Mouse (Mus musculus): Measurements from ENCODE around the gene Dynlt1f. TPM values are rescaled to one million over a fixed set of nuclear protein-coding genes. Genes with fewer than 3 reads are reported as not detected.
"Not testable (repeated sequence)": the region's sequence is repeated elsewhere in the genome, so short reads cannot be mapped to it uniquely, and the experiment has no call there.

The Dynlt1f gene
- 10 to 100 TPM; 16.2 to 20.1 TPM for total RNA-seq (2021)
- long read RNA-seq, partial matches to known transcripts, result 0 of 4 reads
- long read RNA-seq, other reads (novel, unspliced or antisense), result 2 of 4 reads

DNA sequence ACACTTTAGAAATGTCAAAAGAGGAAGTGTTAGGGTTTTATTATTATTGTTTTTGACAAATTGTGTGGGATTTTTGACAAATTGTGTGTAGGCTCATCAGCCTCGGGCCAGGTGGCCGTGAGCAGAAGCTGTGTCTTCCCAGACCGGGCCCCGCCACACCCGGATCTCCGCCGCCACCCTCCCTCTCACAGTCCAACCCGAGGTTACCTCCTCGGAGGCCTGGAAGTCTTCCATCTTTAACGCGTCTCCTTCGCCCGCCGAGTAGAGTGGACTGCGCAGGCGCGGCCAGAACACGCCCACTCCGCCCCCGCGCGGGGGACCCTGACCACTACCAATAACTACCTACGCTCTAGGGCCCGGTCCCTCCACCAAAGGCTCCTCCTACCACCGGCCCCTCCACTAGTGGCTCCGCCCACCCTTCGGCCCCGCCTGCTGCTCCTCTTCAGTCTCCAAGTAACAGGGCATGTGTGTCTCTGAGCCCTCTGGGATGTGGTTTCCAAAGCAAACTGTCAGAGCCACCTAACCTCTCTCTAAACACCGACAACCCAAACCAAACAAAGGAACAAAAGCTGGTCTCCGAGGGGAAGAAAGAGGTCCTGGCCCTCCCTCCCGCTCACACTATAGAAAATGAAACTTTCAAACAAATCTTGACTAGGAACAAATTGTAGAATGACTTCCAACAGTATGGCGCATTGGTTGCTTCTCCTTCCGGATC lies at the start of gene Dynlt1f:
Dynlt1f (minus strand) TSS at position 334 of the 715 bp plus-strand sequence.
- DNase-seq (ENCODE audit: low spot score in 2 of 2), result peak in 1 of 2 experiments; percentile 61

DNA sequence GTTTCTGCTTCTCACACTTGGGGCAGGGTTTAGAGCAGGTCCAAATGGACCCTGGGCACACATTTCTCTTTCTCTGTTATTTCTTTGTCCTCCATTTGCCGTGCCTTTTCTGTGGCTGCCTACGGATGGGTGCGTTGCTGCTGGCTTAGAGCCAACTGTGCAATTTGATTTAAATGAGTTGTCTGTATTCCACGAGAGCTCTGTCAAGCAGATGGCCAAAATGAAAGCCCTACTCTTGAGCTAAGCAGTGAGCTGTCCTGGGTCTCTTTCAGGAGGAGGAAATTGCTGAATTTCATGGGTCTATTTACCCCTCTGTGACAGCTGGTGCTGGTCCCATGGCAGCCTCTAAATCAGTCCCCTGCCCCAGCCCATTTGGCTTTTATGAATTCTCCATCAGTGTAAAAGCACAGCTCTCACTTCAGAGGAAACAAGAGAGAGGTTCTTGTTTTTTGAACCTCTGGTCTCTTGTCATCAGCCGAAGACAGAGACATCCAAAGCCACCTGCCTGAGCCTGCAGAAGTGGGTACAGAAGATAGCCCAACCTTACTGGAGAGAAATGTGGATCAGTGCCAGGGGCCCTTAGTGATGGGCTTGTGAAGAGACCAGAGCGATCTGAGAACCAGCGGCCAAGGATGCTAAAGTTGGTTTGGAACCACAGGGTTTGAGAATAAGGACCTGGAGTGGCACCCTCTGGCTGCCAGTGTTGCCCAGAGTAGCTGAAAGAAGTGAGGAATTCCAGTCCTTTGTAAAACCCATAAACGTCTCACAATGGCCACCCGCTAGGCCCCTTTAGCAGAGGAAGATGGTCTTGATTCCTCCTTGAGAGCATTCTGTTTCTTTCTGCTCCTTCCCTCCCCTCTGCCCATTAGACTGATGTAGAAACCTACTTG lies 47.9 kb upstream of the Dynlt1f start:
- not testable (repeated sequence) for DNase-seq (ENCODE audit: low spot score in 2 of 2)

DNA sequence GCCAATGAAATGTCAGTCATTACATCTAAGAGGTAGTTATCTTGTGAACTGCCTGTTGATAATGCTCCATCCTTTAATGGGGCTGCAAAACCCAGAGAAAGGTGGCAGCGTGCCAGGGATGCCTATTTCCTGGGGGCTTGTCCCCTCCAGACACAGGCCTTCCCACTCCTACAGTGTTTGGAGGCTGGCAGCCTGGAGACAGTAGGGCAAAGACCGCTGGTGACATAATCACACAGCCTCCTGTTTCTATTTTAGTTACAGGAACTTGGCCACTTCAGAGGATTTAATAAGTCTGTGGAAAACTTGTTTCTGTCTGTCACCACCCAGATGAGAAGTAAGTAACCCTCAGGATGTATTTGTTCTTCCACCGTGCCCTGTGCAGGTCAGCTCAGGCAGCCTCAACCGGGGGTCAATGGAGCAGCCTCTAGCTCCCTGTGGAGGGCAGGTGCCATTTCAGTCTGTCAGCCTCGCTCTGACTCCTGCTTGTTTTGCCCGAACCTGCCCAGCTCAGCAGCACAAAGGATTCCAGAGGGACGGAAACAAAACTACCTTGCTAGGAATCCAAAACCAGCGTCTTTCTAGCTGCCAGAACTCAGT lies 47.0 kb upstream of the Dynlt1f start:
- not testable (repeated sequence) for DNase-seq (ENCODE audit: low spot score in 2 of 2)

DNA sequence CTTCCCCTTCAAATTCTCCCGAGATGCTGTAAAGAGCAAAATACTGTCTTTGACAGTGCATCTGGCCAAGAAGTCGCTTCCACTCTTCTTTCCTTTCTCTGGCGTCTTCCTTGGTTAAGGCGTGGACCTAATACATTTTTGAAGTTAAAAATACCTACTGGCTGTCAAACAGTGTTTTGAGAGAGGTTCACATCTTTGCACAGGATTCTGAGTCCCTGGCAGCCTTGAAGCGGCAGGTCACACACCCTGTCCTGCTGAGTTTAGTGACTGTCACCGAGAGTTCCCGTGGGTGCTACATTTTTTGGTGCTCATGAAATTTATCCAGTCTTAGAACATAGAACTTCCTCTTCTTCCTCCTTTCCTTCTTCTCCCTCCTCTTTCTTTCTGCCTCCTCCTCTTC lies 44.4 kb upstream of the Dynlt1f start:
- not testable (repeated sequence) for DNase-seq (ENCODE audit: low spot score in 2 of 2)

DNA sequence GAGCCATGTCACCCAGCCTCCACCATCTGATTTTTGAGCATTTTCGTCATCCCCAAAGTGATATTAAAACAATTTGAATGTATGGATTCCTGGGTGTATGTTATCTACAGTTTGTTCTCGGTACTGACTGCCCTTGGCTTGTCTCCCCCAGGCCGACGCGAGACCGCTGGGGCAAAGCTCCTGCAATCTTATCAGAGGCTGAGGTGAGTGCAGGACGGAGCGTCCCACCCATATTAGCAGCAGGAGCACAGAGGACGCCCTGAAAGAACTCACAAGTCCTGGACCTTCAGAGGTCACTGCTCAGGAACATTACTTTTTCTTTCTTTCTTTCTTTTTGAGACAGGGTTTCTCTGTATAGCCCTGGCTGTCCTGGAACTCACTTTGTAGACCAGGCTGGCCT lies 43.8 kb upstream of the Dynlt1f start:
- not testable (repeated sequence) for DNase-seq (ENCODE audit: low spot score in 2 of 2)

DNA sequence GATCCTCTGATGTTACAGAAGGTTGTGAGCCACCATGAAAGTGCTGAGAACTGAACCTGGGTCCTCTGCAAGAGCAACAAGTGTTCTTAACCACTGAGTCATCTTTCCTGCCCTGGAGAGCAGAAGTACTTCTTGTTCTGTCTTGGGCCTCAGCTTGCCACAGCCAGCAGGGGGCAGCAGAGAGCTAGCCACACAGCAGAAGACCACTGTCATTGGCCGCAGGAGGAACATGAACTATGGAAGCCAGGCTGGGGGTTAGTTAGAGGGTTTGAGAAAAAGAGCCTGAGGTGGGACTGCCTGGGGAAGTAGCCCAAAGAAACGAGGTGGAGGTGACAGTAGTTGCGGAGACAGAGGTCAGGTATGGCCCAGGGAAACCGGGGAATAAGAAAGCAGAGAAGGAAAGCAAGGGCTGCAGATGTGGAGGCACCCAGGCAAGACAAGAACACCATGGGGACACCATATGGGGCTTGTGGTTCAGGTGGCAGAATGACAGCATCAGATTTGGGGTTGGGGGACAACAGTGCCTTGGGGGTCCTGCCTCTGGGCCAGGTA lies 41.6 kb upstream of the Dynlt1f start:
- peak in 1 of 2 experiments; percentile 80 for DNase-seq (ENCODE audit: low spot score in 2 of 2)

DNA sequence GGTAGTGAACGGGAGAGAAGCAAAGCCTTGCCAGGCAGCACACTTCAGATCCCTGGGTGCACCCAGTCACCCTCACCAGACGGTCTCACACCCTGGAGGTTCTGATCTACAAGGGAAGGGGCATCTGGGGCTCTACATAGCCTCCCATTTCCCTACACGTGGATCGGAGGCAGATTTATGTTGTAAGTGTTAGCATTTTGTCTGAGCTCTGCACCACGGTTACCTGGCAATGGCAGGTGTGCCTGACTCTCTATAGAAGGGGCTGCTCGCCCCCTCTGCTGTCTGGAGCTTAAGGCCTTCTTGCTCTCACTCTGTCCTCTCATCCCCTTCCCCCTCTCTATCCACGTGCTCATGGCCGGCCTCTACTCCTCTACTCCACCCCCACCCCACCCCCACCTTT lies 40.8 kb upstream of the Dynlt1f start:
- DNase-seq (ENCODE audit: low spot score in 2 of 2), result not testable (repeated sequence)

DNA sequence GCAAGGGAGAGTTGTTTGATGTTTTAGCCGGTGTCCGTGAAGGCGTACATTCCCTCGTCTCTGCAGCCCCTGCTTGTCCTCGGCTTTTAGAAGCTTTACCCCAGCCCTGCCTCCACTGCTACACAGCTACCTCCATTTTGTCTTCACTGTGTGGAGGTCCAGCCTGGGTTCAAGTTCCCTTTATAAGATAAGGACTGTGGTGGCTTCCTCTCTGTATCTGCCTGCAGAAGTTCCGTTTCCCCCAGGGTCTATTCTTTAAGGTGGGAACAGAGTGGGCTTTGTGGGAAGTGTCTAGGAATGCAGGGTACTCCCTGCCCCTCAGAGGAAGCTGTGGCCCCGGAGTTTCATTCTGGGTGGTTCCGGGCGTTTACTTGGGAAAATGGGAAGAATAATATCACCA lies 40.0 kb upstream of the Dynlt1f start:
- not testable (repeated sequence) for DNase-seq (ENCODE audit: low spot score in 2 of 2)

DNA sequence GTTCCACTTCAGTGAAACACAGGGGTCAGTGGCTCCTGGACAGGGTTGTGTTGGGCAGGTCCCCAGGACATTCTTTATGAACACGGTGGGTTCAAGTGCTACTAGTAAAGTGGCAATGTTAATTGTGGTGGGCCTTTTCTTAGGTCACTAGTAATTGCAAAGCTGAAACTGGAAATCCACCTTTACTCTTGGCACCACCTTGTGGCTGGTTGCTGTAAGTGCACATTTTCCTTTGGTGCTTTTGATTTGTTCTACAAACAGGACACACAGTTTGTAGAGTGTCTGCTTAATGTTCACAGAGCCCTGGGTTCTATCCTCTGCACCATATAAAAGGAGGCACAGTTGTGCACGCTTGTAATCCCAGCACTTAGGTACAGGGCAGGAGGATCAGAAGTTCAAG lies 35.9 kb upstream of the Dynlt1f start:
- DNase-seq (ENCODE audit: low spot score in 2 of 2), result peak; percentile 82 to 97

DNA sequence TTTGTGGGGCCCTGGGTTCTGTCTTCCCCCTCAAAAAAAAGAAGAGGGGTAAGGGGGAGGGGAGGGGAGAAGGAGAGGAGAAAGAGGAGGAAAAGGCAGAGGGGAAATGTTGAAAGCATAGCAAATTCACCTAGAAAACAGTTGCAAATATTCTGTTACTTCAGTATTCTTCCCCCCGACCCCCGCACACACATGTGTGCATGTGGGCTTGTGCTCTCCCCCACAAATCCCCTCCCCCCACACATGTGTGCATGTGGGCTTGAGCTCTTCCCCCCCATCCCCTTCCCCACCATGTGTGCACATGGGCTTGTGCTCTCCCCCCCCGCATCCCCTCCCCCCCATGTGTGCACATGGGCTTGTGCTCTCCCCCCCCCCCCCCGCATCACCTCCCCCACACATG lies 33.6 kb upstream of the Dynlt1f start:
- not testable (repeated sequence) for DNase-seq (ENCODE audit: low spot score in 2 of 2)

DNA sequence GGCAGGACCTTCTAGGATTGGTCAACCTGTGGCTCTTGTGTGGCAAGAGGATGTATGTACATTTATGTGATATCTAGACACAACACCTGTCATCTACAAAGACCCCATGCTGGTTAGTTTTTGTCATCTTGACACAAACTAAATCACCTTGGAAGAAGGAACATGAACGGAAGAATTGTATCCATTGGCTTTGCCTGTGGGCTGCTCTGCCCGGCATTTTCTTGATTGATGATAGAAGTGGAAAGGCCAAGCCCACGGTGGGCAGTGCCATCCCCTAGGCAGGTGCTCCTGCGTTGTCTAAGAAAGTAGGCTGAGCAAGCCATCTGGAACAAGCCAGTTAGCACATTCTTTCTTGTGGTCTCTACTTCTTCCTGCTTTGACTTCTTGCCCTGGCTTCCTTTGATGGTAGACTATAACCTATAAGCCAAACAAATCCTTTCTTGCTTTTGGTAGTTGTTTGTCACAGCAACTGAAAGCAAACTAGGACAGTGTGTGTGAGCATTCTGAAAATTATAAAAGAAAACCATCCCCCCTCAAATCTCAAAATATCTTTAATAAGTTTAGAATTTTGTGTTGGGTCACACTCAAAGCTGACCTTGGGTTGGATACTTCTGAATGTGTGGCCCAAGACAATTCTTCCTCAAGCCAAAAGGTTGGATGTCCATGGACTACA lies 30.7 kb upstream of the Dynlt1f start:
- DNase-seq (ENCODE audit: low spot score in 2 of 2), result not testable (repeated sequence)

DNA sequence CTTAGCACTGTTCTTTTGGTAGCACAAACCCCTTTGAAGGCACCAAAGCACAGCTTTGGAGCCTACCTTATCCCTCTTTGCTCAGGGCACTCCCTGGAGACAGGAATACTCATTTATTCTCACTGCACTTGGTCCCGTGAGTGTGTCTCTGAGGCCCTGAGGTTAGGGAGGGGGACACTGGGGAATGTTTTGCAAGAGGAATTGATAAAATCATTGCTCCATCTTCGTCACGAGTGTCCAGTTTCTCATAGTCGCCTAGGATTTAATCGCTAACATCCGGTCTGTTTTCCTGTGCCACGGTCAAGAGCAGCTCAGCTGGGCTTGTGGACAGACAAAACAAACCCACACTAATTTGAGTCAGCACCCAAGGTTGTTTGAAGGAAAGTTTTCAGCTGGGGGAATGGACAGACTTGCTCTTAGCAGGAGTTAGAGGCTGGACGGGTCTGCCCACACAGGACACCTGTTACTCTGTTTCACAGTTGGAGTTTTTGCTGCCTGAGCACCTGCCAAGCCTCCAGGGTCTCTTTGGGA lies 29.7 kb upstream of the Dynlt1f start:
- not testable (repeated sequence) for DNase-seq (ENCODE audit: low spot score in 2 of 2)

DNA sequence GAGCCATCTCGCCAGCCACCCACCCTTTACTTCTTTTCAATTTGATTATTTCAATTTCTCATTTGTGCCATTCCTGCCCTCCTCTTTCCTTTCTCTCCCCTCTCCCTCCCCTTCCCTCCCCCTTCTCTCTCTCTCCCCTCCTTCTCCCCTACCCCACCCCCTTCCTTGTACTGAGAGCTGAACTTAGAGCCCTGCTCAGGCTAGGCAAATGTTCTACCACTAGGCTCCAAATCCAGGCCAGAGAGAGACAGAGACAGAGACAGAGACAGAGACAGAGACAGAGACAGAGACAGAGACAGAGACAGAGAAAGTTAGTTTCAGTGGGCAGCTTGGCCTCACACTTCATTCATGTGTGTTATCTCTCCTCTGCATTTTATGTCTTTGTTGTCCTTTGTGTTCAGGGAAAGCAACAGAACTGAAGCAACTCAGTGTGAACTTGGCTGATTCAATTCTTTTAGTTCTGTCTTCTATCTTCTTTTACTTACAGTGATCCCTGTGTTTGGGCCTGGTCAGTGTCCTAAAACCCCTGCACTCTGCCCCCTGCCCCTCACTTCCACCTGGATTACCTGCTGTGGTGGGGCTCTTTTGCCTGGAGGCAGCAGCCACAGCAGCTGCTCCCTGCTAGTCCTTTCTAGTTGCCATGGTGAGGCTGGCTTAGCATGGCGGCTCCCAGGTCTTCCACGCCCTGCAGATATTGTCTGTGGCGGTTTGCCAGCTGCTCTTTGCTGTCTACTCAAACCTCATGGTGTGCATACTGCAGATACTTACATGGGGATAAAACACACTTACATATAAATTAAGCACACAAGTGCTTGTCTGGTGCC lies 29.0 kb upstream of the Dynlt1f start:
- DNase-seq (ENCODE audit: low spot score in 2 of 2), result not testable (repeated sequence)

DNA sequence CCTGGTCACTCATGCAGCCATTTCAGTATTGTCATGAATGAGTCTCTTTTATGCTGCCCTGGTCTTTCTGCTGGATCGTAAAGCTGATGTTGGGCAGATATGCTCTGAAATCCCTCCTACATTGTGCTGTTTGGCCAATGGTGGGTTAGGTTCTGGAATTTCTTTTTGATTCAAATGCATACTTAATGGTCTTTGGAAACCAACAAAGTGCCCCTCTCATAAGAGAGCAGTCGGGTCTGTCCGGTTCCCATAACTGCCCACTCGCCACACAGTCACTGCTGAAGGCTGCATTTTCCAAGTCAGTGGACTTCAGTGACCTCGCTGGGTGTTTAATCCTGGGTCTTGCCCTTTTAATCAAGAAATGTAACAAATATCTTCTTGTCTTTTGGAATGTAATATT lies 28.0 kb upstream of the Dynlt1f start:
- DNase-seq (ENCODE audit: low spot score in 2 of 2), result not testable (repeated sequence)

DNA sequence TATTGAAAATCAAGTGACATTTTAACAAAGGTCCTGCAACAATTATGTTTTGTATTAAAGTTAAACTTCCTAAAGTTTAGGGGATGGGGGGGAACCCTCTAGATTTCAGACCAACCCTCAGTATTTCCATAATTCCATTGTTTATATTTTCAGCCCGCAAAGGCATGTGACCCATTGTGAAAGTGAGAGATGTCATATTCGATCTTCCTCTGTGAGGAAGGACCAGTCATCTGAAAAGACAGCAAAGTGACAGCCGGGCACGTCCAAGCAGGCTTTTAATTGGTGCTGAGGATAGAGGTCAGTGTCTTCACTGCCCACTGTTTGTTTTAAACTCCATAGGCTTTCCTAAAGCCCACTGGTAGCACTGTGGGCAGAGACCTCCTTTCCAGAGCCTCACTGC lies 26.0 kb upstream of the Dynlt1f start:
- DNase-seq (ENCODE audit: low spot score in 2 of 2), result not testable (repeated sequence)

DNA sequence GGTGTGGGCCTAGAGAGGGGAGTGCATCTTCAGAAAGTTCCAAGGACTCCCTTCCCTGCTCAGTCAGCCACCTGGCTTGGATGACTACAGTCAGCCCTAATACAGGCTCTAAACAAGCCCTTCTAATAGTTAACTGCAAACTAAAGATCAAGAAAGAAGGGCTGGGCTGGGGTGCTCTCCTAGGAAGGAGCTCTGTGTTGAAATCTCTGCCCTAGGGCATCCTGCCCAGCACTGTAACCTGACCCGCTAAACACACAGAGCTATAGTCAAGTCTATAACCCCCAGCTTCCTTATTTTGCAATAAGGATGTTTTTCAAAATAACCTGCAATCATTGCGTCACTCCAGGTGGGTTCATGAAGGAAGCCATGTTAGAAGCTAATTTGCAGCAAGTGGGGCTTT lies 22.4 kb upstream of the Dynlt1f start:
- DNase-seq (ENCODE audit: low spot score in 2 of 2), result not testable (repeated sequence)

DNA sequence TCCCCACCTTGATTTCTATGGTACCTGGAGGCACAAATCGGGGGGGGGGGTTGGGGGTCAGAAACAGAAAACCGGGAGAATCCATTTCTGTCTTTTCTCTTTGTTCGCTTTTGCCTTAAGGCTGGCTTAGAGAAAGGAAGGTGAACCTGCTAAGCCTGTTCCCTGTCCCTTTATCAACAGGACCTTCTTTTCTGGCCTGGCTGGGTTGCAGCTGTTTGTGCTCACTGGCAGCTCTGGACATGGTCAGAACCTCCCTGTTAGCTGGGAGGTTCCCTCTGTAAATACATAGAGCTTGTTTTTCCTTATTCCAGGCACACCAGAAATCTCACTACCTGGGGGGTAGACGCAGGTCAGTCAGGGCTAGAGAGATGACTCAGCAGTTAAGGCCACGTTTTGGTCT lies 18.6 kb upstream of the Dynlt1f start:
- not testable (repeated sequence) for DNase-seq (ENCODE audit: low spot score in 2 of 2)

DNA sequence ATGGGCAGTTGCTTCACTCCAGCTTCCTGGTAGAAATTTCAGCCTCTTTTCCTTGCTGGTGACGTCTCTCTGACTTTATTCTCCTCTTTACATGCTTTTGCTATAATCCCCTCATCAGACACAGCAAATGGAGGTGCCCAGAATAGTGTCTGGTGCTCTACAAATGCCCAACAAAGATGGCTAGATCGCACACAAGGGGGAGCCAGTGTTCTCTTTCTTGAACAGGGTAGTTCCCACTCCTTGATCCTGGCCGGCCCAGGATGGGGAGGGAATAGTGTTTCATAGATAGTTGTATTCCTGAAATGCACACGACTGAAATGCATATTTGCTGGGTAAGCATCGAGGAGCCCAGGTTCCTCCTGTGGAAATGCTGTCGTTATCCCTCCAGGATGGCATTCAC lies 12.8 kb upstream of the Dynlt1f start:
- not testable (repeated sequence) for DNase-seq (ENCODE audit: low spot score in 2 of 2)

DNA sequence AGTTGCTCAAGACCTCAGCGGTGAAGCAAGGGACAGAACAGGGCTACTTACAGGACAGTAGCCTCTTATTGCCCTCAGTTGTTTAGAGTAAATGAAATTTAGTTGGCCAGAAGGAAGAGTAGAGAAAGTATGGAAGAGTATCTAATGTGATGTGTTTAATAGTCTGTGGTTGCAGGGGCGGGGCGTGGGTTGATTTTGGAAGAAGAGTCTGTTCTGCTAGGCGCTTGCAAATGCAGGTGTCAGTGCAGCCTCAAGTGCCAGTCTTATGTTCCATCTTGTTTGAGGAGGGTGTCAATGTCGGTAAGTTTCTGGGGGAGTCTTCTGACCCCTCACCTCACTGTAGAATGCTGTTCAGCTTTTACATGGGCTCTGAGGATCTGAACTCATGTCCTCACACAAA lies 9.7 kb upstream of the Dynlt1f start:
- not testable (repeated sequence) for DNase-seq (ENCODE audit: low spot score in 2 of 2)

DNA sequence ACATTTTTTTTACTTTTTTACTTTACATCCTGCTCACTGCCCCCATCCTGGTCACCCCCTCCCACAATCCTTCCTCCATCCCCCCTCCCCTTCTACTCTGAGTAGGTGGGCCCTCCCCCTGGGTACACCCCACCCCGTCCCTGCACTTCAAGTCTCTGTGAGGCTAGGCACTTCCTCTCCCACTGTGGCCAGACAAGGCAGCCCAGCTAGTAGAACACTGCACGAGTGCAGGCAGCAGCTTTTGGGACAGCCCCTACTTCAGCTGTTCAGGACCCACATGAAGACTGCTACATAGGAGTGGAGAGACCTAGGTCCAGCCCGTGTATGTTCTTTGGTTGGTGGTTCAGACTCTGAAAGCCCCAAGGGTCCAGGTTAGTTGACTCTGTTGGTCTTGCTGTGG lies 7.1 kb upstream of the Dynlt1f start:
- DNase-seq (ENCODE audit: low spot score in 2 of 2), result not testable (repeated sequence)
